Mouse (Mus musculus): Measurements from ENCODE around the gene Dixdc1. TPM values are rescaled to one million over a fixed set of nuclear protein-coding genes. Genes with fewer than 3 reads are reported as not detected.

Dixdc1 gene
- total and polyA plus RNA-seq, 3 experiments = 0.27 TPM; not detected in 2

GRCm38 (mm10) chr9:50714188-50714587, 25.1 kb downstream of the Dixdc1 start:
- ATAC-seq (ENCODE audit: extremely low read depth, insufficient number of reproducible peaks, low FRiP score, poor library complexity, severe bottlenecking) (no peak), DNase-seq (ENCODE audit: low spot score) (no peak)
- peaks cover 32% of the 10 kb centered on the region for H3K27me3 ChIP-seq (ENCODE audit: insufficient read depth, low read length)
- H3K9me3 ChIP-seq (replicated peaks) = no peaks in the 10 kb centered on the region
- no peak overlapping the region for H3K4me3 ChIP-seq (ENCODE audit: low read depth, low read length)
- TF ChIP-seq GATA2 (IDR thresholded peaks at IDR 0.05; ENCODE audit: borderline replicate concordance, low read depth, low read length) (no peak), CTCF (IDR thresholded peaks at IDR 0.05; ENCODE audit: low read depth, low read length) (no peak), POLR2AphosphoS5 (IDR thresholded peaks at IDR 0.05; ENCODE audit: insufficient replicate concordance, low read depth, low read length) (no peak), GATA1 (IDR thresholded peaks at IDR 0.05; ENCODE audit: borderline replicate concordance, low read length) (no peak), TAL1 (conservative IDR thresholded peaks at IDR 0.05; ENCODE audit: low read depth, low read length) (no peak)
- no peaks in the 10 kb centered on the region for H3K36me3 ChIP-seq (replicated peaks)
- H3K4me1 ChIP-seq (ENCODE audit: insufficient read depth, low read depth, low read length) = no peaks in the 10 kb centered on the region

DNA sequence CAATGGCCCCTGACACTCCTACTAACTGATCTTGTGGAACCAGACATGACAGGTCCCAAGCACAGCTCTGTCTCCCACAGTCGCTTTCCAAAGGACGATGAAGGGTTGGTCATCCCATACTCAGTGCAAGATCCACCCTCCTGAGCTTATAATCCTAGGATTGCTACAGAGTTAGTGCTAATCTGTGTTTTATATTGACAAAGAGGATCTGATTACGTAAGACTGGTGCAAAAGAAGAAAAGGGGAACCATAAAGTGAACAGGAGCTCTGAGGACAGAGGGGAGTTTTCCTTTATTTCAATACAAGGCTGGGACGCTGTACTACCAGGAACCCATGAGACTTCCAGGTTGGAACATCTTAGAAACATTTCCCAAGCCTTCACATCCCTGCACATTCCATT, 28.0 kb downstream of the Dixdc1 start:
- DNase-seq (ENCODE audit: low spot score) (no peak), ATAC-seq (ENCODE audit: extremely low read depth, insufficient number of reproducible peaks, low FRiP score, poor library complexity, severe bottlenecking) (no peak)
- Histone ChIP-seq H3K4me1 (ENCODE audit: insufficient read depth, low read depth, low read length) (no peaks in the 10 kb centered on the region), H3K4me3 (ENCODE audit: low read depth, low read length) (no peak overlapping the region), H3K27me3 (ENCODE audit: insufficient read depth, low read length) (peaks cover 23% of the 10 kb centered on the region), H3K36me3 (replicated peaks) (no peaks in the 10 kb centered on the region), H3K9me3 (replicated peaks) (no peaks in the 10 kb centered on the region)
- TF ChIP-seq GATA2 (IDR thresholded peaks at IDR 0.05; ENCODE audit: borderline replicate concordance, low read depth, low read length) = no peak
- no peak for TF ChIP-seq POLR2AphosphoS5 (IDR thresholded peaks at IDR 0.05; ENCODE audit: insufficient replicate concordance, low read depth, low read length)
- no peak for TF ChIP-seq CTCF (IDR thresholded peaks at IDR 0.05; ENCODE audit: low read depth, low read length)
- no peak for TF ChIP-seq GATA1 (IDR thresholded peaks at IDR 0.05; ENCODE audit: borderline replicate concordance, low read length)
- TF ChIP-seq TAL1 (conservative IDR thresholded peaks at IDR 0.05; ENCODE audit: low read depth, low read length) = no peak

GRCm38 (mm10) chr9:50709108-50709507, 30.2 kb downstream of the Dixdc1 start:
- peaks cover 12% of the 10 kb centered on the region for H3K27me3 ChIP-seq (ENCODE audit: insufficient read depth, low read length)
- DNase-seq (ENCODE audit: low spot score) = no peak
- H3K4me3 ChIP-seq (ENCODE audit: low read depth, low read length) = no peak overlapping the region
- no peak for ATAC-seq (ENCODE audit: extremely low read depth, insufficient number of reproducible peaks, low FRiP score, poor library complexity, severe bottlenecking)
- TF ChIP-seq CTCF (IDR thresholded peaks at IDR 0.05; ENCODE audit: low read depth, low read length) (no peak), POLR2AphosphoS5 (IDR thresholded peaks at IDR 0.05; ENCODE audit: insufficient replicate concordance, low read depth, low read length) (no peak), TAL1 (conservative IDR thresholded peaks at IDR 0.05; ENCODE audit: low read depth, low read length) (no peak), GATA1 (IDR thresholded peaks at IDR 0.05; ENCODE audit: borderline replicate concordance, low read length) (no peak), GATA2 (IDR thresholded peaks at IDR 0.05; ENCODE audit: borderline replicate concordance, low read depth, low read length) (no peak)
- no peaks in the 10 kb centered on the region for H3K36me3 ChIP-seq (replicated peaks)
- no peaks in the 10 kb centered on the region for H3K9me3 ChIP-seq (replicated peaks)
- H3K4me1 ChIP-seq (ENCODE audit: insufficient read depth, low read depth, low read length) = no peaks in the 10 kb centered on the region

DNA sequence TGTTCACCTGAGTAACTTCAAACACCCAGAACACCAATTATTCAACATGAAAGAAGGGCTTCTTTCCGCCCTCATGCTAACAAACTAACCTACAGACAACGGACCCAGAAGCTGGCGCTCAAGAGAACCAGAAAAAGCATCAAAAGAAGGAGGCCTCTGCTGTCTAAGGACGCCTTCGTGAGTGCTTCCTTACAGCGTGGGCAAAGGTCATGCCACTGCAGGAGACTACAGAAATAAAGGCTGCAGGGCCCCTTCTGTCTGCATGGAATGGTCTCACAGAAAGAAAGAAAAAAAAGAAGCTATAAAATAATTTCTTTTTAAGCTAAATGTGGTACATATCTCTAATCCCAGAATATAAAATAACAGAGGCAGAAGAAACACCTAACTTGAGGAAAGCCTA, 34.4 kb downstream of the Dixdc1 start:
- H3K4me1 ChIP-seq (ENCODE audit: insufficient read depth, low read depth, low read length) = no peaks in the 10 kb centered on the region
- ATAC-seq (ENCODE audit: extremely low read depth, insufficient number of reproducible peaks, low FRiP score, poor library complexity, severe bottlenecking) (no peak), DNase-seq (ENCODE audit: low spot score) (no peak)
- peaks cover 21% of the 10 kb centered on the region for H3K27me3 ChIP-seq (ENCODE audit: insufficient read depth, low read length)
- TF ChIP-seq TAL1 (conservative IDR thresholded peaks at IDR 0.05; ENCODE audit: low read depth, low read length) = no peak
- no peak for TF ChIP-seq GATA1 (IDR thresholded peaks at IDR 0.05; ENCODE audit: borderline replicate concordance, low read length)
- TF ChIP-seq CTCF (IDR thresholded peaks at IDR 0.05; ENCODE audit: low read depth, low read length) = no peak
- TF ChIP-seq POLR2AphosphoS5 (IDR thresholded peaks at IDR 0.05; ENCODE audit: insufficient replicate concordance, low read depth, low read length) = no peak
- no peak for TF ChIP-seq GATA2 (IDR thresholded peaks at IDR 0.05; ENCODE audit: borderline replicate concordance, low read depth, low read length)
- no peak overlapping the region for H3K4me3 ChIP-seq (ENCODE audit: low read depth, low read length)
- H3K9me3 ChIP-seq (replicated peaks) = no peaks in the 10 kb centered on the region
- no peaks in the 10 kb centered on the region for H3K36me3 ChIP-seq (replicated peaks)

GRCm38 (mm10) chr9:50700921-50701691, 38.2 kb downstream of the Dixdc1 start:
- peaks cover 2% of the 10 kb centered on the region for H3K4me1 ChIP-seq (ENCODE audit: insufficient read depth, low read depth, low read length)
- no peak for TF ChIP-seq GATA1 (IDR thresholded peaks at IDR 0.05; ENCODE audit: borderline replicate concordance, low read length)
- no peak overlapping the region for H3K4me3 ChIP-seq (ENCODE audit: low read depth, low read length)
- H3K9me3 ChIP-seq (replicated peaks) = no peaks in the 10 kb centered on the region
- H3K27me3 ChIP-seq (ENCODE audit: insufficient read depth, low read length) = peaks cover 53% of the 10 kb centered on the region
- DNase-seq (ENCODE audit: low spot score) (no peak), ATAC-seq (ENCODE audit: extremely low read depth, insufficient number of reproducible peaks, low FRiP score, poor library complexity, severe bottlenecking) (no peak)
- no peaks in the 10 kb centered on the region for H3K36me3 ChIP-seq (replicated peaks)

GRCm38 (mm10) chr9:50698418-50699409, 40.6 kb downstream of the Dixdc1 start:
- Histone ChIP-seq H3K4me1 (ENCODE audit: insufficient read depth, low read depth, low read length) (peaks cover 2% of the 10 kb centered on the region), H3K27me3 (ENCODE audit: insufficient read depth, low read length) (peaks cover 58% of the 10 kb centered on the region), H3K9me3 (replicated peaks) (no peaks in the 10 kb centered on the region), H3K36me3 (replicated peaks) (no peaks in the 10 kb centered on the region), H3K4me3 (ENCODE audit: low read depth, low read length) (no peak overlapping the region; the same call in 1 of the 2 replicates)
- TF ChIP-seq CTCF (IDR thresholded peaks at IDR 0.05; ENCODE audit: low read depth, low read length) (no peak), POLR2AphosphoS5 (IDR thresholded peaks at IDR 0.05; ENCODE audit: insufficient replicate concordance, low read depth, low read length) (no peak), GATA2 (IDR thresholded peaks at IDR 0.05; ENCODE audit: borderline replicate concordance, low read depth, low read length) (no peak), TAL1 (conservative IDR thresholded peaks at IDR 0.05; ENCODE audit: low read depth, low read length) (no peak), GATA1 (IDR thresholded peaks at IDR 0.05; ENCODE audit: borderline replicate concordance, low read length) (no peak)
- ATAC-seq (ENCODE audit: extremely low read depth, insufficient number of reproducible peaks, low FRiP score, poor library complexity, severe bottlenecking) (no peak), DNase-seq (ENCODE audit: low spot score) (no peak)

Data from G1E (cell line).